Mouse (Mus musculus) left cerebral cortex, adult 2 months (tissue): Measurements from ENCODE around the gene Apoa2. TPM values are rescaled to one million over a fixed set of nuclear protein-coding genes. Genes with fewer than 3 reads are reported as not detected.
"Not testable (repeated sequence)": the region's sequence is repeated elsewhere in the genome, so short reads cannot be mapped to it uniquely, and the experiment has no call there.

Experiments used
- DNase-seq, 2 experiments: peaks; one replicate each; pipeline ENCODE4 v3.0.0; 2021 to 2022; ENCODE audit warnings: low spot score in 2 of 2, mixed read lengths in 1 of 2; ENCODE audit errors: extremely low spot score in 1 of 2
- H3K27ac ChIP-seq: fragments of 200-600 bp; 2 replicates; pipeline ENCODE4 v1.8.1; 2022
- H3K4me3 ChIP-seq: fragments of 200-600 bp; 2 replicates; pipeline ENCODE4 v1.8.1; 2022
- CTCF ChIP-seq: fragments of 200-600 bp; IDR thresholded peaks from 2 replicates; pipeline ENCODE4 v1.8.1; 2022; ENCODE audit warnings: antibody characterized with exemption, mild to moderate bottlenecking, moderate library complexity
- intact Hi-C: fragments of 180-260 bp; cut with DNase I; formaldehyde crosslinking; loops from one replicate; pipeline ENCODE4 v1.15.1; 2025
- total RNA-seq, 2 experiments: library from RNA; stranded (reverse); gene quantifications; 2 replicates each; pipeline ENCODE4 v1.2.3; 2021

Apoa2 gene
- total RNA-seq, 2 experiments from 2014 or later, result 1.5 to 2.2 TPM

DNA sequence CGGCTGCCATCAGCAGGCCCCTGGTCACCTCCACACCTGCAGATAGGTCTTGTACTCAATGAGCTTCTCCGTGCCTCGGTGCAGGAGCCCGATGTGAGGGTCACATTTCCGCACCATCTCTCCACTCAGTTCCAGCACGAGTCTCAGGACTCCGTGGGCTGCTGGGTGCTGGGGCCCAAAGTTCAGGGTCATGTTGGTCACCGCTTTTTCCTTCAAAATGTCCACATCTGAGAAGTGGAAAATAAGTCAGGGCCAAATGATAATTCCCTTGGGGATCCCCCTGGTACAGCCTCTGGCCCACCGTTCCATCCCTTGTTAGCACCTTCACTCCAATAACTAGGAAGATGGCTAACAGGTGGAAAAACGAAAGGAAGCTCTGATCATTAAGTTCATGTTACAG is 16.1 kb downstream of the Apoa2 start:
- TF ChIP-seq CTCF, result no peak
- DNase-seq, result no peak
- intact Hi-C loops, result no loop called here
- H3K27ac ChIP-seq, result no peak overlapping the region; the same call in 1 of the 2 replicates
- no peak overlapping the region for H3K4me3 ChIP-seq

DNA sequence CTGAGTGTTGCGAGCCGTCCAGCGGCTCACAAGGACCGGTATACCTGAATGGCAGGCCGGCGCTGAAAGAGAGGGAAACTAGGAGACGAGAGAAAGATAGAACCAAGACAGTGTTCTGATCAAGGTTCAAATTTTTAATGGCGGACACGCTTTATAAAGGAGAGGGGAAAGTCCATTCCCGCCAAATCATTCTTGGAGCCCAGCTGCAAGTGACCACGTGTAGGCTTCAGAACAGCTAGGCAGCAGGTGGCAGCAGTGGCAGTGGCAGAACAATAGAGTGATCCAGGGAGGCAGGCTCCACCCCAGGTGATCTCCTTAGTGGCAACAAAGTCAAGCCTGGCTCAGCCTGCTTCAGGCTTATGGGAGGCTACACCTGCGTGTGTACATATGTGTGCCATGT is 17.1 kb downstream of the Apoa2 start:
- H3K4me3 ChIP-seq, H3K27ac ChIP-seq, intact Hi-C loops, DNase-seq: not testable (repeated sequence)

DNA sequence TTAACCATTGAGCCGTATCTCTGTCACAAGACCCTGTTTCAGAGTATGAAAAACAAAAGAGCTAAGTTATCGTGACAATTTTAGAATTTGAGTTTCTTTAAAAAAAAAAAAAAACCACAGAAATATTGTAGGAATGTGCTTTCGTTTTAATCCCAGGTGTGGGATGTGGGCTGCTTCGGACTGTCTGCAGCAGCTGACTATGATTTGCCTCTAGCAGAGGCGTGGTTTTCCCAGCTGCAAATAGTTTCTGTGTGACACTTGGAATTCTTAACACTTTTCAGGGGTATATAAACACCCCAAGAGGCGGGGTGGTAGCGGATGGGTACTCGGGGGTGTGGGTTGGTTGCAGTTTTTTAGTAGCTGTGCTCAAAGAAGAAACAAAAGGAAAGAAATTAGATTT is 20.5 kb downstream of the Apoa2 start:
- intact Hi-C loops, result no loop called here
- TF ChIP-seq CTCF, result no peak
- no peak overlapping the region for H3K4me3 ChIP-seq

DNA sequence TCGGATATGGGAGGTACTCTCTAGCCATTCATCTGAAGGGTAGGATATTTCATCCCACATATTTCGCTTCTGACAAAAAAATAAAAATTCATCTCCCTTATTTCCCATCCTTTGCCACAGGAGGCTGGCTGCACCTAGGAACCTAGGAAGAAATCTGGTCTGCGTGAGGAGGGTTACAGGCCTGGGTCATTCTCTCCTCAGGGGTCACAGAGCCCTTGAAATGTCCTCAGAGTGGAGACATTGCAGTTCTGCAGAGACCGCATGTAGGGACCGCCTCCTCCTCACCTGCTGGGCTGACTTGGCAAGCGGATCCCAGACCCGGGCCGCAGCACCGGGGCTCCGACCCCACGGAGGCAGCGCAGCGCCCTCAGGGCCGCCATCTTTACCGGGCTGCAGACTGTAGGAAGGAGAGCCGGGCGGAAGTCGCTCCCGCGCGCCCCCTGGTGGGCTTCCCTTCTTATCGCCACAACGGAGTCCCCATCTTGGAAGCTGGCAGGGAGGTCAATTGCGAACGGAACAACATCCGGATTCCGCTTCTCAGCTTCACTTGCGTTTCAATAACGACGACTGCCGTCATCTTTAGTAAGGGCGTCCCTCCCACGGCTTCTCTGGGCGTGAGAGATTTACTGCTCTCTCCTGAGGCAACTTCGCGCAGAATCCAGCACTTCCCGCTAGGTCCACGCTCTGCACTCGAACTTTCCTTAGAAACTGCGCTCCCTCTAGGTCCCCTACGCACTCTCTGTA is 22.0 kb downstream of the Apoa2 start:
- intact Hi-C loops, result loop anchor here (1.0 to 2.0 kb wide), 2 partner anchors 25 to 34 kb away; partner anchors contain the start of genes Ppox and Tomm40l
- Histone ChIP-seq H3K4me3 (peak overlapping the region; percentile 76), H3K27ac (peak overlapping the region; percentile 99)
- TF ChIP-seq CTCF, result peak; percentile 98
- DNase-seq, result peak; percentile 97 to 98

More for the DNA sequence above, 20.5 kb downstream of the Apoa2 start:
- no peak overlapping the region for H3K27ac ChIP-seq
- no peak for DNase-seq

DNA sequence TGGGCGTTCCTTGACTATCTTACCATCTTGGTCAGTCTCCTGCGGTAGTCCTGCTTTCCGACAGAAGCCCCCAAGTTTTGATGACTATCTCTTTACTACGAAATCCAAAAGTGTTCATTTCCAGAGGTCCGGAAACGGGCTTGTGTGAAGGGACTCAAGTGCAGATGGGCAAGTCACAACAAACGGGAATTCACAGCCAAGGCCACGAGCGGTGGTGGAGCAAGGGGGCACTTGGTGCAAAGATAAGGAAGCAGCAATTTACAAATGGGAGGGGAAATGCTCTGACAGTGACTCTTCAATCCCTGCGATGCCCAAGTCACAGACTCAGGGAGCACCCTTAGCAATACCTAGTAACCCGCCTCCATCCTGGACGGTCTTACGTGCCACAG is 22.6 kb downstream of the Apoa2 start:
- DNase-seq, result no peak
- Histone ChIP-seq H3K27ac (peak overlapping the region; percentile 86), H3K4me3 (peak overlapping the region; percentile 76)
- intact Hi-C loops, result loop anchor here (1.0 to 2.0 kb wide), 2 partner anchors 25 to 33 kb away; partner anchors contain the start of genes Ppox and Tomm40l
- TF ChIP-seq CTCF, result no peak

DNA sequence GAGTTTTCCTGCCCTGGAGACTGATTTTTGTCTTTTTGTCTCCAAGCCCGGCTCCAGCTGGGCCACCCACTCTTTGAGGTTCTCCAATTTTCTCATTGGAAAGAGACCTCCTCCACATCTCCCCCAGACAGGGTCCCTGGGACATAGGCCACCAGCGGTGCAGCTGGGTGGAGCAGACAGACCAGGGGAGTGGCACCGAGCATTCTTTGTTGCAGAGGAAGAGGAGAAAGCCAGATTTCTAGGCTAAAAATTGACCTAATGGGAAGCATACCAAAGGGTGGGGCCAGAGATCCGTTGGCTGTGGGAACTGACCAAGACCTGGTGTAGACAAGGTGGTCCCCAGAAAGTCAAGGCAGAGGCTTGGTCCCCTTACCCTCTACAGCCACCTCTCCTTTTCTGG is 23.1 kb downstream of the Apoa2 start:
- peak overlapping the region; percentile 86 for H3K27ac ChIP-seq
- intact Hi-C loops, result loop anchor here (1.0 to 2.0 kb wide), 2 partner anchors 26 to 33 kb away; partner anchors contain the start of genes Ppox and Tomm40l

DNA sequence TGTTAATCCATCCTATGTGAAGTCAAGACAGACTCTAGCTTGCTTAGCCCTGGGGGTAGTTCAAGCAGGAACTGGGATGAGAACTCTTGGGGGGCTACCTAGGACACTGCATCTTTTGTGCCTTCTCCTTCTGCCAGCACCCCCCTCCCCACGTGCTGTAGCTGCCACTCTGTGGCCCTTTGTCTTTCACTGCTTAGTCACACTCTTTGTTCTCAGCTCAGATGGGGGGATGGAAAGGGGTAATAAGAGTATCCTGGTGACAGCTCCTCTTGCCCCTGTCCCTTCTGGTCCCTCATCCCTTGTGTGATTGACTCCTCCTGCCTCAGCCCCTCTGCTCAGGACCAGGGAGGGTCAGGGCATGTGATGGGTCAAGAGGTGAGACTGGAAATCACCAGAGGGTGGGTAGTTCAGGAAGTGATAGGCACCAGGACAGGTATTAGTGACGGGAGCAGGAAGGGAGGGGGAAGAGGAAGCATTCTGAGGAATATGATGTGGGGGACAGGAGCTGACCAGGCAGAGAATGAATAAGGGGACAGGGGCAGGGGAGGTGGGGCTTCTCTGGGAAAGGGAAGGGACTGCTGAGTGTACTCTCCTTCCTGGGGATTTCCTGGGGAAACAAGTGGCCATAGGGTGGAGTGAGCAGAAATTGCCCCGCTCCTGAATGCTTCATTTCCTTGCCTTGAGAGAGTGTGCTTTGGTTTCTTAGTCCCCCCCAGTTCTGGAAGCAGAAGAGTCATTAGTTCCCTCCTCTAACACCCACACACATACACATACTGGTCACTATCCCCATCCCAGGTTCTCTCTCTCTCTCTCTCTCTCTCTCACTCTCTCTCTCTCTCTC is 23.8 kb downstream of the Apoa2 start:
- TF ChIP-seq CTCF, result no peak
- intact Hi-C loops, result no loop called here
- Histone ChIP-seq H3K27ac (peak overlapping the region; percentile 86), H3K4me3 (no peak overlapping the region)
- no peak for DNase-seq

More for the DNA sequence above, 23.1 kb downstream of the Apoa2 start:
- peak overlapping the region; percentile 76; the same call in 1 of the 2 replicates for H3K4me3 ChIP-seq
- no peak for TF ChIP-seq CTCF
- no peak for DNase-seq

DNA sequence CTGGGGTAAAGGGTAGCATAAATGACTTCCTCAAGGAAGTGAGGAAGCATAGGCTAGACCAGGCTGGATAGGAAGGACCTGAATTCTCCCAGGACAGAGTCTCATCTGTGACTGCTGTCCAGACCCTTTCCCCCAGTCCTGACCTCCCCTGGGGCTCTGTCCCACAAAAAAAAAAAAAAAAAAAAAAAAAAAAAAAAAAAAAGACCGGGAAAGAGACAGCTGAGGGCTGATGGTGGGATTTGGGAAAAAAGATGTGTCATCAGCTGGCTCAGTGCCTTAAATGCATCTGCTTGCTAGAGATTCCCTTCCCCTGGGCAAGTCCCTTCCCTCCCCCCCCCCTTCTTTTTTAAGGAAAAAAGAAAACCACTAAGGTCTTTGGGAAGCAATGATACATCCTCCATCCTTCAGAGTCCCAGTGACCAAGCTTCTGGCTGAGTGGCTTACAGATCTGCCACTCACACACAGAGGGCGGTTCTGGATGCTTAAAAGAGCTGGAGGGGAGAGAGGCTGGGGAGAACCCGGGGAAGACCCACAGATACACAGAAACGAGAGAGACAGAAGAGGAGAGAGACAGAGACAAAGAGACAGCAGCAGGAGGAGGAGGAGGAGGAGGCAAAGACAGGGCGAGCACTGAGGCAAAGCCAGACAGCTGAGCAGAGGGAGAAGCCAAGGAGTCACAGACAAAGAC is 25.2 kb downstream of the Apoa2 start, which contains the start of gene Adamts4:
TSS of gene Adamts4 (plus strand) at position 509 of the 688 bp plus-strand sequence.
- Histone ChIP-seq H3K4me3 (peak within 1 kb of the TSS; percentile 39), H3K27ac (peak within 1 kb of the TSS; percentile 37)
- DNase-seq, result peak; percentile 49 to 58
- intact Hi-C loops, result no loop called here
- no peak for TF ChIP-seq CTCF

DNA sequence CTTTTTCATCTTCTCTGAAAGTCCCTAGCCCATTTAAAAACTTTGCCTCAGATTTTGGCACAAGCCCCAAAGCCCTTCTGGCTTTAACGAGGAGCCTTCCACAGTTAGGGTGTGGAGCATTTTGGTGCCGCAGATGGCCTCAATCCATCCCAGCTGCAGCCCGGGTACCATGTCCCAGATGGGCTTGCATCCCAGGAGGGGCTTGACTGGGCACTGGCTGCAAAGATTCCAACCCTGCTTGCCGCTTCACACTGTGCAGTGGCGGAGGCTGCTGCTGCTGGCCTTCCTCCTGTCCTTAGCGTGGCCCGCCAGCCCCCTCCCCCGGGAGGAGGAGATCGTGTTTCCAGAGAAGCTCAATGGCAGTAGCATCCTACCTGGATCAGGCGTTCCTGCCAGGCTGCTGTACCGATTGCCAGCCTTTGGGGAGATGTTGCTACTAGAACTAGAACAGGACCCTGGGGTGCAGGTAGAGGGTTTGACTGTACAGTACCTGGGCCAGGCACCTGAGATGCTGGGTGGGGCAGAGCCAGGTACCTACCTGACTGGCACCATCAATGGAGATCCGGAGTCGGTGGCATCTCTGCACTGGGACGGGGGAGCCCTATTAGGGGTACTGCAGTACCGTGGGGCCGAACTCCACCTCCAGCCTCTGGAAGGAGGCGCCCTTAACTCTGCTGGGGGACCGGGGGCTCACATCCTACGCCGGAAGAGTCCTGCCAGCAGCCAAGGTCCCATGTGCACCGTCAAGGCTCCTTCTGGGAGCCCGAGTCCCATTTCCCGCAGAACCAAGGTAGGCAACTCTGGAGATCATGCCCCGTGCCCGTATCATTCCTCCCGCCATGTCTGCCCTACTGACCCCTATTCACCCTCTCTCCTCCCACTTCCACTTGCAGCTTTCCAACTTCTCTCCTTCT is 26.1 kb downstream of the Apoa2 start, which contains the start of gene Ndufs2:
TSS of gene Ndufs2 (minus strand) at position 709 of the 914 bp plus-strand sequence.
- intact Hi-C loops, result no loop called here

DNA sequence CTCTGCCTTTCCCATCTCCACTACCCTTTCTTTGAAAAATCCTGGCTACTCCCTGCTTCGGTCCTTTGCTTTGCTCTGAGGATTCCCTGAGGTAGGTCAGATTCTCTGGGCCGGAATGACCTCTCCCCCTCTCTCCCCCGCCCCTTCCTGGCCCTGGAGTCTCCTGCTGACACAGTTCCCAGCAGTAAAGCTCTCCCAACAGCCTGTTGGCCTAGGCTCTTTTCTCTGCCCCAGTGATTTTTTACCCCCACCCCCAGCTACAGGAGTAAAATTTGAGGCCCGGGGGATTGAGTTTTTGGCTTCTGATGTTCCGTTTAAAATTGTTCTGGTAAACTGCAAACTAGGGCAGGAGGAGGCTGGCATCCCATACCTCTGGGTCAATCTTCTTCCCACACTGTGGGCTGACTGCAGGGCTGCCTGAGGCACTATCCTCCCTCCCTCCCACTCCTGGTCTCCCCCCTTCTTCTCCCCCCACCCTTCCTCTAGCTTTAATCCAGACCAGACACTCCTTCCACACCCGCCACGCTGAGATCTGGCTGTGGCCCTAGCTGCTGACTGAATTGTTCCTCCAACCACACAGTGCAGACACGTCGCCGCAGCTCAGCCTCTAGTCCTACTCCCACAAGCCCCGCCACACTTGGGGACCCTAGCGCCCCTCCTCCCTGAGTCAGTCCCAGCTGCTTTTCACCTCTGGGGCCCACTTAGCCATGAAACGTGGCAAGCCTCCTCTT is 26.9 kb downstream of the Apoa2 start:
- H3K27ac ChIP-seq, result peak overlapping the region; percentile 37
- no peak for TF ChIP-seq CTCF
- intact Hi-C loops, result no loop called here
- no peak for DNase-seq
- H3K4me3 ChIP-seq, result peak overlapping the region; percentile 39

More for the DNA sequence above, 26.1 kb downstream of the Apoa2 start, which contains the start of gene Ndufs2:
- Histone ChIP-seq H3K27ac (peak within 1 kb of the TSS; percentile 37), H3K4me3 (peak within 1 kb of the TSS; percentile 39)
- no peak for DNase-seq
- no peak for TF ChIP-seq CTCF
